Mouse (Mus musculus) mature B cell (primary cell): ENCODE results near the gene Msh3.
"Not testable (repeated sequence)": the region's sequence is repeated elsewhere in the genome, so short reads cannot be mapped to it uniquely, and the experiment has no call there.

ENCODE experiments used
- in situ Hi-C: fragments of 300-500 bp; cut with MboI; formaldehyde crosslinking; loops from 2 replicates; pipeline ENCODE4 v1.14.3; 2019

The Msh3 gene

GRCm38 (mm10) chr13:92252331-92252730 is 102.5 kb downstream of the Msh3 start:
- in situ Hi-C loops: no loop called here

GRCm38 (mm10) chr13:92247576-92247975 is 107.2 kb downstream of the Msh3 start:
- in situ Hi-C loops: no loop called here

- in situ Hi-C loops: no loop called here
These were observed 107.8 kb downstream of the Msh3 start for GRCm38 (mm10) chr13:92246966-92247365.

GRCm38 (mm10) chr13:92244731-92245130 is 110.1 kb downstream of the Msh3 start:
- in situ Hi-C loops: no loop called here

- in situ Hi-C loops: no loop called here
These were observed 113.4 kb downstream of the Msh3 start for GRCm38 (mm10) chr13:92241426-92241825.

- in situ Hi-C loops: no loop called here
These were observed 116.9 kb downstream of the Msh3 start for GRCm38 (mm10) chr13:92237887-92238286.

GRCm38 (mm10) chr13:92237016-92237415 is 117.8 kb downstream of the Msh3 start:
- in situ Hi-C loops: no loop called here

GRCm38 (mm10) chr13:92232076-92232938 is 122.5 kb downstream of the Msh3 start:
- in situ Hi-C loops: no loop called here

GRCm38 (mm10) chr13:92228037-92228436 is 126.8 kb downstream of the Msh3 start:
- in situ Hi-C loops: no loop called here

- in situ Hi-C loops: loop anchor here (25.0 kb wide), 1 partner anchor 286 kb away; no protein-coding TSS in a partner anchor
These were observed 131.2 kb downstream of the Msh3 start for GRCm38 (mm10) chr13:92223567-92223966.

GRCm38 (mm10) chr13:92222763-92223162 is 132.0 kb downstream of the Msh3 start:
- in situ Hi-C loops: loop anchor here (25.0 kb wide), 1 partner anchor 285 kb away; no protein-coding TSS in a partner anchor

GRCm38 (mm10) chr13:92219774-92220173 is 135.0 kb downstream of the Msh3 start:
- in situ Hi-C loops: loop anchor here (25.0 kb wide), 1 partner anchor 282 kb away; no protein-coding TSS in a partner anchor

GRCm38 (mm10) chr13:92217216-92217615 is 137.6 kb downstream of the Msh3 start:
- in situ Hi-C loops: loop anchor here (25.0 kb wide), 1 partner anchor 280 kb away; no protein-coding TSS in a partner anchor

- in situ Hi-C loops: no loop called here
These were observed 157.9 kb downstream of the Msh3 start for GRCm38 (mm10) chr13:92196860-92197259.

- in situ Hi-C loops: not testable (repeated sequence)
These were observed 161.0 kb downstream of the Msh3 start for GRCm38 (mm10) chr13:92193806-92194205.

- in situ Hi-C loops: not testable (repeated sequence)
These were observed 182.1 kb downstream of the Msh3 start for GRCm38 (mm10) chr13:92172686-92173085.
